Mouse (Mus musculus): ENCODE measurements around the gene Gga1.

DNA sequence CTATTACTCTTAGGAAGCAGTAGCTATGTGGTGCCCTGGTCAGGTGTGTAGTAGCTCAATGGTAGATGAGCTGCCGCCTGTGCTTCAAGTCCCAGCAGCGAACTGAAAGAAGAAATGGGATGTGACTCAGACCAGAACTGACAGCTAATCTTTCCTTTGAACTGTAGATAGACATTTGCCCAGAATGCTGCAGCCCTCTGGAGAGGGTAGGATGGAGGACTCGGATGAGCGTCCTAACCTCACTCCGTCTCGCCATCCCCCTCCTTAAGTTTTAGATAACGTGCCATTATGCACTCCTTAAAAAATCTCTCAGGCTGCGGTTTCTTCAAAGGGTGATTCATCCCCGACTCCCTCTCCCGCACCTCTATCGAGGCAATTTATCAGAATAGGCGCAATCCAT is 42.9 kb downstream of the Gga1 start:
- TF ChIP-seq CTCF (IDR thresholded peaks at IDR 0.05; ENCODE audit: low read depth), result no peak
- no peak for TF ChIP-seq EP300 (IDR thresholded peaks at IDR 0.05; ENCODE audit: low read depth)
